Mouse (Mus musculus) heart, postnatal 36 days (tissue): ENCODE measurements at regions not wholly inside any gene's neighbourhood (a gene's known extent, or its start where the extent isn't known, plus 50 kb on each side); places are given as distances from the start of the nearest gene placed in this dataset.

Source experiments
- DNase-seq, 2 experiments: peaks; one replicate each; pipeline ENCODE4 v3.0.0; 2021 to 2022
- intact Hi-C: fragments of 180-260 bp; cut with DNase I; formaldehyde crosslinking; loops from one replicate; pipeline ENCODE4 v1.15.1; 2025

DNA sequence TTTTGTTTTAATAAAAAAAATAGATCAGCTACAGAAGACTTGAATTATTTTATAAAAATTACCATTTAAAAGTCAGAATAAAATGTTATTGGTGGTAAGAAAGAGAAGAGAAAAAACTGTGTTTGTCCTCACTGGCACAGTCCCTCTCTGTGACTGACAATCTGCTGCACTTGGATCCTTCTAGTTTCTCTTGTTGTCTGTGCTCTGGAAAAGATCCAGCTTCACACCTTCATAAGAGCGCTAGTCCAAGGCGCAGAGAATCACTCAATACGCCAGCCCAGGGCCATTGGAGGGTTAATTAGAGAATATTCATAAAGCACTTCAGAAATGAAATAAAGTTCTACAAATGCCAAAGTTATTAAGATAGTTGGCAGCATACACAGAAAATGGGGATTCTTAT, 153.8 kb downstream of the Lmbrd1 start:
- intact Hi-C loops, result no loop called here
- DNase-seq, result no peak

- intact Hi-C loops, result no loop called here
- DNase-seq, result no peak
Measured at GRCm38 (mm10) chr1:24866877-24867276, 188.4 kb downstream of the Lmbrd1 start.

- intact Hi-C loops, result no loop called here
- DNase-seq, result no peak
Measured at GRCm38 (mm10) chr1:24869772-24870171, 191.3 kb downstream of the Lmbrd1 start.

- intact Hi-C loops, result no loop called here
- DNase-seq, result no peak
Measured at GRCm38 (mm10) chr1:24870685-24871417, 192.4 kb downstream of the Lmbrd1 start.

- intact Hi-C loops, result no loop called here
- no peak for DNase-seq
Measured at GRCm38 (mm10) chr1:24877014-24877413, 198.6 kb downstream of the Lmbrd1 start.

DNA sequence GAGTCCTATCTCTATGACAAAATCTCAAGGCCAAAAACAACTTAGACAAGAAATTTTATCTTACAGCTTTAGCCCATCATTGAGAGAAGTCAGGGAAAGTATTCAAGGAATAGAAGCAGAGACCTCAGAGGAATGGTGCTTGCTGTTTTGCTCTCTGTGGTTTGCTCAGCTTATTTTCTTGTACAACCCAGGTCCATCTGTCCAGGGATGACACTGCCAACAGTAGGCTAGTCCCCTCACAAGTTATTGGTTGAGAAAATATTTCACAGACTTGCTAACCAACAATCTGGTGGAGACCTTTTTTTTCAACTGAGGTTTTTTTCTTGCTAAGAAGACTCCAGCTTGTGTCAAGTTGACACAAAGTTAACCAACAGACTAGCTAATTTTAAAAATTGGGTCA, 205.2 kb downstream of the Lmbrd1 start:
- intact Hi-C loops, result no loop called here
- DNase-seq, result no peak

DNA sequence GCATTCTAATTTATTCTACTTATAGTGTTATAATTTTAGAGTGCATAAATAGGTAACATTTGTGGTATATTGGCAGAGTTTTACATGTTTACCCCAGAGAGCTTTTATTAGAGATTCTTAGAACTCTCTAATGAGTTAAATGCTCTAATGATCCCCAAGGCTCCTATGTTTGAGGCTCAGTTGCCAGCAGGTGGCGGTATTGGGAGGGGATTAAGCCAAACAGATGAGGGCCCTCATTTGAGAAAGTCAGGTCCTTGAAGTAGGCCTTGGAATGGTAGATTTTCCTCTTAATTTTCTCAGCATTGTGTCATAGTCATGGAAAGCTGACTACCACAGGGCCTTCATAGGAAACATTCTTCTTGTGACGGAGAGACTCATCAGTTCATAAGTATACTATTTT, 222.8 kb downstream of the Lmbrd1 start:
- intact Hi-C loops, result loop anchor here (10.0 kb wide), 1 partner anchor 714 kb away; no protein-coding TSS in a partner anchor
- peak; percentile 2 to 28 for DNase-seq

DNA sequence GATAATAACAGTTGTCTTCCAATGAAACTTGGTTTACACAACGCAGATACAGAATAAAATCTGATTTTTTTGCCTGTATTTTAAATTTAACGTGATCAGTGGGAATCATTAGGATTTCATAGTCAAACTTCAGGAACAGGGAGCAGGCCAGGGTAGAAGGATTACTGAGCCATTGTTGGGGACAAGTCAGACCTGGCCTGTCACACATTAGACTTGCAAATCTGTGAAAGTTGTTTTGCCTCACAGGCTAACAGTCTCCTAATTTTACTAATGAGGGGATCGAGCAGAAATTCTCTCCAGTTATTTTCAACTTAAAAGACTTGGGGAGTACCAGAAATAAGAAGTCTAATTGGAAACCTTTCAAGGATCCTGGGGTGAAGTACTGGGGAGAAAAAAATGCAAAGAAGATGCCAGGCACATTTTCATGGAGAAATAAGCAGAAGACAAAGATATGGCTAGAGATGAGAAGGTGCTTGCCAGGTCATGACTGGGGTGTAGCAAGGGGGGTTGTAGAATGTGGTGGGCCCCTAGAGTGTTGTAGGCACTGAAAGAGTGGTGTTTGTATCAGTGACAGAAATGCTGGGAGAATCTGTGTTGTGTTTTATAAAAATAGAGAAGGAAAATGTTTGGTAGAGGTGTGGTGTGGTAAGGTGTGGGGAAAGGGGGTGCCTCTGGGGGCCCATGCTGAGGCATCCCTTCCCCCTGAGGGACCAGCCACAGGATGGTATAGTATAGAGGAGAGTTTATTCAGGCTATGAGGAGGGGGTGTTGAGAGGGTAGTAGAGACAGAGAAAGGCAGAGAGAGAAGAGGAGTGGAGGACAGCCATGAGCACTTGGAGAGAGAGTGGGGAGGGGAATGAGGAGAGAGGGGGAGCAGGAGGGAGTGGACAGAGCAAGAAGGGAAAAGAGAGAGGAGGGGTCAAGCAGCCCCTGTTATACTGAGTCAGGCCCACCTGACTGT, 260.2 kb downstream of the Lmbrd1 start:
- DNase-seq, result no peak
- intact Hi-C loops, result no loop called here

GRCm38 (mm10) chr1:24942757-24943296, 264.4 kb downstream of the Lmbrd1 start:
- DNase-seq, result no peak
- intact Hi-C loops, result no loop called here

GRCm38 (mm10) chr1:24943451-24943850, 265.0 kb downstream of the Lmbrd1 start:
- DNase-seq, result no peak
- intact Hi-C loops, result no loop called here

DNA sequence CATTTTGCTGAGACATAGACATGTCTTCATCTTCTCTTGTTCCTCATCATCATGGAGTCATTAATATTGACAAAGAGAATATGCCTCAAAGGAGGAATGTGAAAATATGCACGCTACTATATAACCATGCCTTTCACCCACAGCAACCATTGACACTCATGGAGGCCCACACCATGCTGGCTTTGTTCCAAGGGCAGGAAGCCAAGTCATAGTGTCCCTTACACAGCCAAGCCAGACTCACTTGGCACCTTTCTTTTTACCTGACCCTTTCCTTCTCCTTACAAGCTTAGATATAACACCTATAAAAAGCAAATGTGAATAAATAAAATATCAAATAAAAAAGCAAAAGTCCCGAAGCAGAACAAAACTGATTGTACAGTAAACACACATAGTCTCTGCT, 294.3 kb downstream of the Lmbrd1 start:
- intact Hi-C loops, result no loop called here
- DNase-seq, result no peak

GRCm38 (mm10) chr1:25008456-25009169, 330.2 kb downstream of the Lmbrd1 start:
- DNase-seq, result no peak
- intact Hi-C loops, result no loop called here

DNA sequence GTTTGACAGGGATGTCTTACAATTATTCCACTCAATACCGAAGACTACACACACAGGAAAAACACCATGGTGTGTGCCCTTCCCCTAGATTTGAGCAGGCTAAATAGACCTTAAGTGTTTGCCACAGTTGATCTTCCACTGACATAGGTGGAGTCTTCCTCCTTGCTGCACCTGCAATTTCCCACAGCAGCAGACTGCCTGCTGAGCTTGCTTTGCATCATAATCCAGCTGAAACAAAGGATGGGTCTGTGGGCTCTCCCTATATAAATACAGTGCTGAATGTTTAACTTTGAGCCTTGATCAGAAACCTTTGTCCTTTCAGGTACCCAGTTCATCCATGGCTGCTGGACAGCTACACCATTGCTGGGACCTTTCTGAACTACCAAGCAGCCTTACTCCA, 334.3 kb downstream of the Lmbrd1 start:
- intact Hi-C loops, result no loop called here
- no peak for DNase-seq
